Mouse (Mus musculus) right cerebral cortex, postnatal 10 days (tissue): ENCODE results near the gene Zfp36l1.

Experiments used
- DNase-seq, 2 experiments: peaks; one replicate each; pipeline ENCODE4 v3.0.0; 2021; ENCODE audit warnings: low spot score in 2 of 2

Zfp36l1 gene

DNA sequence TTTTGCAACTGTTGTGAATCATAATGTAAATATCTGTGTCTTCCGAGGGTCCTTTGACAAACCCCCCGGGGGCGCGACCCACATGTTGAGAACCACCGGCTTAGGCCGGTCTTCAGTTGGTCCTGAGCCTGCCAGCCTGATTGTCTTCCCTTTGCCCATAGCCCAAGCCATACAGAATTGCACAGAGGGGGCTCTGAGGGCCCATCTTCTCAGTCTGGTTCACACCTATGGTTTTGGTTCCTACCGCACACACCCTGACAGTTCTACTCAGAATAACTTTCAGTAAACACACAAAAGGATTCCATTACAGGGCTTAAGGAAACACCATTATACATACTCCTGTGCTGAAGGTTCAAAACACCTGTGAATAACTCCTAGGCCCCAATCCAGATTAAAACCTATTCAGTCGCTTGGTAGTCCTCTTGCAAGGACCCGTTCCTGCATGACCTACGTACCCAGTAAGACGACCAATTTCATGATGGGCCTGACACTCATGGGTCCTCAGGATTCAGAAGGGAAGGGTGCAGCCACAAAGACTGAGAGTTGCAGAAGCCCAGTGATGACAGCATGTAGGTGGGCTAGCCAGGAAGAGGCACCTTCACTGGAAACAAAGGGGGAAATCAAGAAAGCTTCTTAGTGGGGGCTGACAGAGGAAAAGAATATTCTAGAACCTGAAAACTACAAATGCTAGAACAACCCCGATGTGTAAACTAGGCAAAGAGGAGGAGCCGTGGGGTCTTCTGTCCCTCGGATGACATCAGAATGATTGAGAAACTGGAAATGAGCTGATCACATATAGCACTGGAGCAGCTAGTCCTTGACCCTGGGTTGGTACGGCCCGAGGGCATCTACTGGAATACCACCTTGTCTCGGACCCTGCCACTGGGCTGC, 18.8 kb upstream of the Zfp36l1 start:
- DNase-seq: no peak

DNA sequence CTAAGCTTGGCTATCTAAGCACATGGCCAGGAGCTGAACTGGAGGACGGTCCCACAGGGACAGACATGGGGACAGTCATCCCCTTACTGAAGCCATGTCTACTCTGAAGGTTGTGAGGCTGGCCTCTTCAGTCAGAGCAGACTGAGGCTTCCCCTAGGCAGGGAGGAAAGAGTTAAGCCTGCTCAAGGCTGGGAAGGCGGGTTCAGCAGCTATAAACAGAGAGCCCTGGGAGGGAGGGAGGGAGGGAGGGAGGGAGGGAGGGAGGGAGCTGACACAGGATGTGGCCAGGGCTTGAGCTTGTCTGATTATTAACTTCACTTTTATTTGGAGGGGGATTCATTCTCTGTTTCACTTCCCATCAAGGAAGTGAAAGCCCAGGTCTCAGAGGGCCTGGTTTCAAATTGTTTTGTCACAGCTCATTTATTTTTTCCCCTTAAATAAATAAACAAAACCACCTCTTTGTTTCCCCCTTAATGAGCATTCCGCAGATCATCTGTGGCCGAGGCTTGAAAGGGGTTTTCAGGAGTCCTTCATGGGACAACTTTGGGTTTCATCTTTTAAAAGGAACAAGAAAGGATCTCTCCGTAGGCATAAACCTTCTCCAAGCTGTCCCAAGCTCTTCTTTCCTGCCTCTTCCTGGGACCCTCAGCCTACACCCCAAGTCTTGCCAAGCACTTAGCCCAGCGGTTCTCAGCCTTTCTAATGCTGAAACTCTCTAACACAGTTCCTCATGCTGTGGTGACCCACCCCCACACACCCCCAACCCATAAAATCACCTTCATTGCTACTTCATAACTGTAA, 17.9 kb upstream of the Zfp36l1 start:
- no peak for DNase-seq

DNA sequence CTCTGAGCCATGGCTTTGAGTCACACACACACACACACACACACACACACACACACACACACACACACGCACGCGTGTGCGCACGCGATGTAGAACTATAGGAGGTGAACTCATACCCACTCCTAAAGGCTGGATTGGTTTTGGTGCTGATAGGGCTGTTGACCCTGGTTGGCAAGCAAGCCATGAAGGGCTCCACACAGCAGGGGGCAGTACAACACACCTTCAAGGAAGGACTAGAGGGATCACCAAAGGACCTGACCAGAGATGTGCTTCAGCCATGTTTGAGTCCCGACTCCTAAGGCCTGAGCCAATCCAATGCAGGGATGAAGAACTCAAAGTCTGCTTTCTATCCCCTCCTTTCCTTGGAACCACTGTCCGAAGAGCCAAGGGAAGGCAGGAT, 16.7 kb upstream of the Zfp36l1 start:
- no peak for DNase-seq

- no peak for DNase-seq
Measured at GRCm38 (mm10) chr12:80127191-80127762, 14.5 kb upstream of the Zfp36l1 start.

DNA sequence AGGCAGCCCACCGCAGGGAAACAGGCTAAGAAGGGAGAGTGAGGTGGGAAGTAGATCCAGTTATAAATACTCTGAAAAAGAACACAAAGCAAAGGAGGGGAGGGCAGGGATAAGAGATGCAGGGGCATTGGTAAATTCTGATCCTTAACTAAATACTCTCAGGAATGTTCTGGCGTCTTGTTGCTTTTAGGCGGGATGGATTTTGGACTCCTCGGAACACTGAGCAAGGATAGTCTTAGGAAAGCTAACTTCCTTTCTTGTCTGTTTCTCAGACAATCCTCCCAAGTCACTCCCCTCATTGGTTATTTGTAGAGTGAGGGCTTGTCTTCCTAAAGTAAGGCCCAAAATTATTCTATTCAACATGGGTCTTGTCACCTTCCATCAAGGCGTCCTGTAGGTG, 12.5 kb upstream of the Zfp36l1 start:
- no peak for DNase-seq

GRCm38 (mm10) chr12:80124756-80125155, 11.9 kb upstream of the Zfp36l1 start:
- no peak for DNase-seq

- no peak for DNase-seq
Measured at GRCm38 (mm10) chr12:80124211-80124610, 11.4 kb upstream of the Zfp36l1 start.

- DNase-seq: no peak
Measured at GRCm38 (mm10) chr12:80123227-80123803, 10.5 kb upstream of the Zfp36l1 start.

- no peak for DNase-seq
Measured at GRCm38 (mm10) chr12:80121438-80121837, 8.6 kb upstream of the Zfp36l1 start.

DNA sequence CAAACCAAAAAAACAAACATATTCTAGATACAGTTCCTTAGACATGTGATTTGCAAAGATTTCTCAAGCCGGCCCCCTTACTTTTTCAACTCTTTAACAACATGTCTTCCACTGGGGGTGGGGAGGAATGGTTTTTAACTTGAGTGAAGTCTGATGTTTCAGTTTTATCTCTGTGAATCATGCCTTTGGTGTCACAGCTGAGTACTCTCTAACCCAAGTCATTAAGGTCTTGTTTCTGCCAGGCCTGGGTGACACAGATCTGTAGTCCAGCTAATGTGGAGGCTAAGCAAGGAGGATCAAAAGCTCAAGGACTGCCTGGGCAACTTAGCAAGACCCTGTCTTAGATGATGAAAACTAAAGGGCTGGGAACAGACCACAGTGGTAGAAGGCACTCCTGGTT, 5.8 kb upstream of the Zfp36l1 start:
- no peak for DNase-seq

DNA sequence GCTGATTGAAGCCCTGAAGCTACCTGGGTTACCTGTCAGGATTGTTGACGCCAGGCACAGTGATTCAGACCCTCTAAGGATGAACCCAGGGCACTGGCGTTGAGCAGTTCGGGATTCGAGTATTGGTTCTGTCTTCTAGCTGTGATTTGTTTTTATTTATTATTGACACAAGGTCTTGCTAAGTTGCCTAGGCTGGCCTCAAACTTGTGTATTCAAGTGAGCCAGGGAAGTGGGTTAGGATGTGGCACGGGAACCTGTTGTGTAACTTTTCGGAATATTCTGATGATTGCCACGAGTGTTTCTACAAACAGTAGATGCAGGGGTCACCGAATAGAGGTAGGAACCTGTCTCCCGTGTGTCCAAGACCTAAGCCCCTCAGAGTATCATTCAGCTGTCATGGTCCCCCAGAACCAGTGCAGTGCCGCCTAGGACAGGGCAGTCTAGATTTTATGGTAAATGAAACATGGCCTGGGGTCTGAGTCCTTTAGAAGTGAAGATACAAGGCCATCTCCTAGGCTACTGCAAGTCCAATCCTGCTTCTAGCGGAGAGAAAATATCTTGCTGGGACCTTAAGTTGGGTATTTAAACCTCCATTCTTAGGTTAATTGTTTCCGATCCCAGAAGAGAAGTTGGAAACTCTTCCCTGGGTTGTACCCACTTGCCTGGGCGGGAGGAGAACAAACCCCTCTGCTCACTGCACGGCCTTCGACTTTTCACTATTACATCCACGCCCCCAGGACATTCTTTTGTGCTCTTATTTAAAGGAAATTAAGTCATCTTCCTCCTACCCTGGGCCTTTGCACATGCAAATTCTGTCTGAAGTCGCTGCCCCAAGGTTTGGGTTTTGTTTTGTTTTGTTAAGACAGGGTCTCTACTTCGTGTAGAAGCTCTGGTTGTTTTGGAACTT, 3.6 kb upstream of the Zfp36l1 start:
- no peak for DNase-seq

- no peak for DNase-seq
Measured at GRCm38 (mm10) chr12:80115863-80116194, 3.0 kb upstream of the Zfp36l1 start.

DNA sequence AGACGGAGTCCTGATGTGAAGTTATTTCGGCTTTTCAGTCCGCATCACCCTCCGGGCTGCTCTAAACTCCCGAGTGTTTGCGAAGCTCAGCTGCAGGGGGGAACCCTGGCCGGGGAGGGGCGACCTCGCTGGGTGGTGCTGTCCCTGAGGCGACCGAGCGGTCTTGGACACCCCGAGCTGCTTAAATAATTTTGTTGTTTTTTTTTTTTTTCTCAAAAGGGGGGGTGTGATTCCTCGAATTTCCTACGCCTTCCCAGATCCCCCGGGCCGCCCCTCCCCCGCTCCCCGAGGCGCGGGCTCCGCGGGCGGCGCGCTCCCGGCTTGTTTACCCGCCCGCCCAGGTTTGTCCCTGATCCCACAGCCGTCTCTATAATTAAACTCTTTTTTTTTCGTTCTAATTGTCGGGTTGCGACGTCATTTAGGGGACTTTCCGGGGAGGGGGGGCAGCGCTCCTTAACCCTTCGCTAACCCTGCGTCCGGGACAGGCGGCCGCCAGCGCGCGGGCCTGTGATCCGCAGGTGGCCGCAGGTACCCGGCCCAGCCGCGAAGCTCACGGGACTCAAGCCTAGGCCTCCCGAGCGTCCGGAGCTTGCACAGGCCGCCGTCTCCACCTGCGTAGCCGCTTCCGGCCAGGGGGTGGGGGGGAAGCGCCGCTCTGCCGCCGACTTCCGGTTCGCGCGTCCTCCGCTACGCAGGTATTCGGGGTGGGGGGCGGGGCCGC, 2.5 kb upstream of the Zfp36l1 start:
- peak; percentile 83 to 85 for DNase-seq

GRCm38 (mm10) chr12:80114892-80115141, 2.0 kb upstream of the Zfp36l1 start:
- DNase-seq: no peak

- peak; percentile 64 to 71 for DNase-seq
Measured at GRCm38 (mm10) chr12:80114031-80114891, 1.4 kb upstream of the Zfp36l1 start.

DNA sequence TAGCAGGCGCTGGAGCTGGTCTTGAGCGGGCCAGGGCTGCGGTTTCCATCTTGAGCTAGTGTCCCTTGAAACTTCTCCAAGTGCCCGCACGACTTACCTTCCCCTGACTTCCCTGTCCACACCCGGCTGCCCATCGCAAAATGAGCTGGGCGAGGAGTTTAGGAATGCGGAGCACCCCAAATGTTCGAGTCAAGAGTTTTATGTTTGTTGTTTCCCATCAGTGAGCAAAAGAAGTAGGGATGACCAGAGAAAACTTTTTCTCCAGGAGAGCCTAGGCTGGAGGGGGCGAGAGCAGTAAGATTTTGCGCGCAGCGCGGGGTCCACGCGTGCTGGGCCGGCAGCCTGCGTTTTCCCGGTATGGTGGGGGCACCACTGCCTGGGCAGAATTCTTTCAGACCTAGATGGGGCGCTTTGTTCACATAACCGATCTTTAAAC, 791 bp upstream of the Zfp36l1 start:
- peak in 1 of 2 experiments; percentile 46 for DNase-seq

DNA sequence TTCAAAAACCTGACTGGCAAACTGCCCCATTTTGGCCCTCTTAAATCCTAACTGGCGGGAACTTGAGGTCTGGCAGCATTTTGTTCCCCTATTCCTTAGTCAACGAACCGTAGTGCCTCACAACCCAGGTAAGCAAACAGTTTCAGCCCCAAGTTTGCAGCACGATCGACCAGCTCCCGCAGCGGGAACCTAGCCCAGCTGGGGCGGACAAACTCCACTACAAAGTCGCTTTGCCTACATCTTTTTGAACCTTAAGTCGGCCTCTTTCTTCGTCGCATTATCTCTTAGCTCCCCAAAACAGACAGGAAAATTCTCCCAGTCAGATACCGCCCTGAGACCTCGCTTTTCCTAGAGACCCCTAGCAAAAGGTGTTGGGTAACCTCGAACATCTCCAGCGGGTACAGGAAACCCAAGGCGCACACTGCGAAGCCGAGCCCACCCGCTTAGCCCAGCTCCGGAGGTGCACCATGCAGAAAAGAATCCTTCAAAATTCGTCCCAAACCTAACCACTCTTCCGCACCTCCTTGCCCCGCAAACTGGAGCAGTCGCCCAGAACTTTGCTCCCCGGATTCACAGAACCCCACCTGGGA, 647 bp downstream of the Zfp36l1 start:
- DNase-seq: no peak

DNA sequence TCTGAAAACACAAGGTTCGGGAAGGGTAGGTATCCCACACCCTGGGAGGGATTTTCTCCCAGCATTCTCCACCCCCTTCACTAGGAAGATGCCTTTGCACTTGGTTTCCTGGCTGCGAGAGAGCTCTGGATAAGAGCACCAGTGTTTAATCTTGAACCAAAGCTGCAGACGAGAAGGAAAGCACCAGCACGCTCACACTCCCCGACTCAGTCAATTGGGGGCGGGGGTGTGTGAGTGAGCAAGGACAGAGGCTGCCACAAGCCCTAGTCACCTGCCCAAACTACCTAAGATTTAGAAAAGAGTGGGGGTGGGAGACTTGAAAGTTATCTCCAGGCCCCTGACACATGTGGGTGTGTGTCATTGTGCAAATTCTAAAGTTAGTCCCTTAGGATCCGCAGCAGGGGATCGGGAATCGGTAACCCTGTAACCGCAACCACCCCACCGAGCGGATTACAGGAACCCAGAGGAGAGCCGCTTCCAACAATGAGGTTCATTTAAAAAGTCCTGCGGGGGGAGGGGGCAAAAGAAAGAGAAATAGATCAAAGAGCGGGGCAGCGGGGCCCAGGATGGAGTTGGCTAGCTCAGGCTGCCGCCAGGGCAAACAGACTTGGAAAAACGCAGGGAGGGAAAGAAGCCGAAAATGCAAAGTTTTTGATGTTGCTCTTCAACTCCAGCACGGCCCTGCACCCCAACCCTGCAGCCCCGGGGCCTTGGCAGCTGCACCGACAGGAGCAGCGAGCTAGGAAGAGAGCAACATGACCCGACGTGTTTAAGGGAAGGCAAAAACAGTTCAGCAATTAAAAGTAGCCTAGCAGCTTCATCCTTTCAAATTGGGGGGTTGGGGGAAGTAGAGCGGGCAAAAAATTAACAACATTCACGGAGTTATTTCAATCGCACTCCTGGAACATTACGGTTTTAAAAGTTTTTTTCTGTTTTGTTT, 1.4 kb downstream of the Zfp36l1 start:
- DNase-seq: peak in 1 of 2 experiments; percentile 47
